Mouse (Mus musculus) intestine, embryonic 16.5 days (tissue): ENCODE data around the gene Cmtr1. TPM values are rescaled to one million over a fixed set of nuclear protein-coding genes. Genes with fewer than 3 reads are reported as not detected.

Experiments
- ATAC-seq: fragments of 200-750 bp; cut with Nextera tagmentation; 2 replicates; pipeline ENCODE4 v1.8.0; 2017; ENCODE audit warnings: moderate TSS enrichment, moderate library complexity
- H3K27ac ChIP-seq: fragments of 300-500 bp; sonication (generic); 2 replicates; pipeline ENCODE4 v1.5.1; 2014; ENCODE audit warnings: mild to moderate bottlenecking, low read length
- H3K27me3 ChIP-seq: fragments of 300-500 bp; sonication (generic); replicated peaks from 2 replicates; pipeline ENCODE4 v1.6.1; 2014; ENCODE audit warnings: low read length, control low read depth, mixed read lengths; ENCODE audit not compliant: control insufficient read depth, insufficient read depth
- H3K36me3 ChIP-seq: fragments of 300-500 bp; sonication (generic); 2 replicates; pipeline ENCODE4 v1.6.1; 2014; ENCODE audit warnings: low read length, control low read depth; ENCODE audit not compliant: control insufficient read depth, insufficient read depth
- H3K4me1 ChIP-seq: fragments of 300-500 bp; sonication (generic); 2 replicates; pipeline ENCODE4 v1.6.1; 2014; ENCODE audit warnings: low read length, control low read depth, mixed read lengths; ENCODE audit not compliant: control insufficient read depth, insufficient read depth
- H3K4me2 ChIP-seq: fragments of 300-500 bp; sonication (generic); 2 replicates; pipeline ENCODE4 v1.6.1; 2014; ENCODE audit warnings: low read depth, low read length, control low read depth
- H3K4me3 ChIP-seq: fragments of 300-500 bp; sonication (generic); 2 replicates; pipeline ENCODE4 v1.5.1; 2014; ENCODE audit warnings: mild to moderate bottlenecking, low read length
- H3K9ac ChIP-seq: fragments of 300-500 bp; sonication (generic); 2 replicates; pipeline ENCODE4 v1.6.1; 2014; ENCODE audit warnings: low read depth, low read length
- H3K9me3 ChIP-seq: fragments of 300-500 bp; sonication (generic); 2 replicates; pipeline ENCODE4 v1.6.1; 2016; ENCODE audit warnings: low read length, control low read depth; ENCODE audit not compliant: control insufficient read depth
- WGBS: fragments of 180-500 bp; shearing (Covaris S2); extraction: QIAGEN DNeasy Blood & Tissue Kit; methylation state at CpG from one replicate; pipeline ENCODE4 v1.1.7; 2014; 5-methylcytosine and 5-hydroxymethylcytosine counted together
- polyA plus RNA-seq: library from polyadenylated mRNA; unstranded; fragments of >200 nt; fragmentation: Nextera tagmentation; extraction: Ambion mirVana; gene quantifications from 2 replicates; pipeline ENCODE4 v1.2.1, GENCODE M21; 2015

Gene Cmtr1
- polyA plus RNA-seq, 1 experiment from 2014 or later = 92.7 TPM

GRCm38 (mm10) chr17:29662145-29662544 is 1.8 kb downstream of the Cmtr1 start:
- H3K4me1 ChIP-seq = peaks cover 4% of the 10 kb centered on the region; the same call in 1 of the 2 replicates
- 0 out of 2 replicates have a peak, but pooled peaks cover 3% of the 10 kb centered on the region for H3K36me3 ChIP-seq
- no peak overlapping the region for H3K9ac ChIP-seq
- H3K4me2 ChIP-seq = no peak overlapping the region
- no peak for ATAC-seq
- no peaks in the 10 kb centered on the region for H3K27me3 ChIP-seq
- H3K4me3 ChIP-seq = no peak overlapping the region
- no peak overlapping the region for H3K27ac ChIP-seq
- H3K9me3 ChIP-seq = no peaks in the 10 kb centered on the region
- 85% methylated on average over 6 of the region's 6 CpGs for WGBS

GRCm38 (mm10) chr17:29668051-29668986 is 7.9 kb downstream of the Cmtr1 start:
- Histone ChIP-seq H3K4me3 (no peak overlapping the region), H3K27ac (no peak overlapping the region), H3K9me3 (no peaks in the 10 kb centered on the region), H3K4me2 (no peak overlapping the region), H3K9ac (no peak overlapping the region; the same call in 1 of the 2 replicates), H3K36me3 (peaks cover 6% of the 10 kb centered on the region; the same call in 1 of the 2 replicates), H3K27me3 (no peaks in the 10 kb centered on the region), H3K4me1 (peaks cover 2% of the 10 kb centered on the region; the same call in 1 of the 2 replicates)
- no peak for ATAC-seq
- 78% methylated on average over 10 of the region's 10 CpGs for WGBS

- no peak overlapping the region for H3K9ac ChIP-seq
- ATAC-seq = no peak
- H3K9me3 ChIP-seq = no peaks in the 10 kb centered on the region
- no peak overlapping the region for H3K4me3 ChIP-seq
- peaks cover 6% of the 10 kb centered on the region; the same call in 1 of the 2 replicates for H3K36me3 ChIP-seq
- no peak overlapping the region for H3K4me2 ChIP-seq
- no peaks in the 10 kb centered on the region for H3K27me3 ChIP-seq
- WGBS = 88% methylated on average over 4 of the region's 4 CpGs
- no peak overlapping the region for H3K27ac ChIP-seq
- H3K4me1 ChIP-seq = peaks cover 2% of the 10 kb centered on the region; the same call in 1 of the 2 replicates
These were observed 8.6 kb downstream of the Cmtr1 start for GRCm38 (mm10) chr17:29669030-29669429.

- H3K4me3 ChIP-seq = no peak overlapping the region
- peak; percentile 86 for ATAC-seq
- no peak overlapping the region for H3K9ac ChIP-seq
- H3K9me3 ChIP-seq = no peaks in the 10 kb centered on the region
- H3K36me3 ChIP-seq = peaks cover 6% of the 10 kb centered on the region
- H3K27me3 ChIP-seq = no peaks in the 10 kb centered on the region
- no peak overlapping the region for H3K4me2 ChIP-seq
- peaks cover 2% of the 10 kb centered on the region; the same call in 1 of the 2 replicates for H3K4me1 ChIP-seq
- H3K27ac ChIP-seq = no peak overlapping the region; the same call in 1 of the 2 replicates
These were observed 9.5 kb downstream of the Cmtr1 start for GRCm38 (mm10) chr17:29669936-29670335.

GRCm38 (mm10) chr17:29671021-29671420 is 10.6 kb downstream of the Cmtr1 start:
- no peak for ATAC-seq
- 79% methylated on average over 2 of the region's 2 CpGs for WGBS
- H3K27ac ChIP-seq = no peak overlapping the region
- no peaks in the 10 kb centered on the region for H3K27me3 ChIP-seq
- H3K4me1 ChIP-seq = peaks cover 2% of the 10 kb centered on the region; the same call in 1 of the 2 replicates
- H3K9me3 ChIP-seq = no peaks in the 10 kb centered on the region
- no peak overlapping the region for H3K4me2 ChIP-seq
- H3K9ac ChIP-seq = no peak overlapping the region
- H3K4me3 ChIP-seq = no peak overlapping the region
- peaks cover 10% of the 10 kb centered on the region for H3K36me3 ChIP-seq

- ATAC-seq = no peak
- H3K36me3 ChIP-seq = peaks cover 13% of the 10 kb centered on the region
These were observed 12.9 kb downstream of the Cmtr1 start for GRCm38 (mm10) chr17:29673325-29673724.

GRCm38 (mm10) chr17:29678526-29678925 is 18.1 kb downstream of the Cmtr1 start:
- 86% methylated on average over 8 of the region's 8 CpGs for WGBS
- Histone ChIP-seq H3K27ac (no peak overlapping the region), H3K9ac (no peak overlapping the region), H3K36me3 (peaks cover 16% of the 10 kb centered on the region), H3K4me1 (0 out of 2 replicates have a peak, but pooled peaks cover 3% of the 10 kb centered on the region), H3K4me3 (no peak overlapping the region), H3K27me3 (no peaks in the 10 kb centered on the region), H3K9me3 (no peaks in the 10 kb centered on the region), H3K4me2 (no peak overlapping the region)
- ATAC-seq = no peak

More at GRCm38 (mm10) chr17:29673325-29673724, 12.9 kb downstream of the Cmtr1 start:
- no peaks in the 10 kb centered on the region for H3K27me3 ChIP-seq
- H3K9ac ChIP-seq = no peak overlapping the region
- no peak overlapping the region for H3K4me2 ChIP-seq
- whole genome bisulfite sequencing = 92% methylated on average over 4 of the region's 4 CpGs
- no peaks in the 10 kb centered on the region for H3K9me3 ChIP-seq
- H3K27ac ChIP-seq = no peak overlapping the region
- H3K4me1 ChIP-seq = peaks cover 2% of the 10 kb centered on the region; the same call in 1 of the 2 replicates
- H3K4me3 ChIP-seq = no peak overlapping the region

- Histone ChIP-seq H3K9ac (no peak overlapping the region), H3K36me3 (peaks cover 19% of the 10 kb centered on the region), H3K27ac (no peak overlapping the region), H3K4me2 (no peak overlapping the region), H3K27me3 (no peaks in the 10 kb centered on the region), H3K4me1 (0 out of 2 replicates have a peak, but pooled peaks cover 3% of the 10 kb centered on the region), H3K4me3 (no peak overlapping the region), H3K9me3 (no peaks in the 10 kb centered on the region)
- ATAC-seq = no peak
- 86% methylated on average over 6 of the region's 6 CpGs for WGBS
These were observed 18.8 kb downstream of the Cmtr1 start for GRCm38 (mm10) chr17:29679038-29679767.

GRCm38 (mm10) chr17:29680174-29680573 is 19.8 kb downstream of the Cmtr1 start:
- ATAC-seq = peak; percentile 56
- Histone ChIP-seq H3K27ac (peak overlapping the region; percentile 40; the same call in 1 of the 2 replicates), H3K36me3 (peaks cover 17% of the 10 kb centered on the region)

More at GRCm38 (mm10) chr17:29680174-29680573, 19.8 kb downstream of the Cmtr1 start:
- Histone ChIP-seq H3K4me3 (no peak overlapping the region), H3K27me3 (no peaks in the 10 kb centered on the region), H3K4me1 (0 out of 2 replicates have a peak, but pooled peaks cover 3% of the 10 kb centered on the region), H3K9ac (no peak overlapping the region), H3K4me2 (no peak overlapping the region), H3K9me3 (no peaks in the 10 kb centered on the region)
- WGBS = 51% methylated on average over 2 of the region's 2 CpGs
